Comparison of ENCODE assay signal across 18 mouse cellular contexts in the genomic region with DNA sequence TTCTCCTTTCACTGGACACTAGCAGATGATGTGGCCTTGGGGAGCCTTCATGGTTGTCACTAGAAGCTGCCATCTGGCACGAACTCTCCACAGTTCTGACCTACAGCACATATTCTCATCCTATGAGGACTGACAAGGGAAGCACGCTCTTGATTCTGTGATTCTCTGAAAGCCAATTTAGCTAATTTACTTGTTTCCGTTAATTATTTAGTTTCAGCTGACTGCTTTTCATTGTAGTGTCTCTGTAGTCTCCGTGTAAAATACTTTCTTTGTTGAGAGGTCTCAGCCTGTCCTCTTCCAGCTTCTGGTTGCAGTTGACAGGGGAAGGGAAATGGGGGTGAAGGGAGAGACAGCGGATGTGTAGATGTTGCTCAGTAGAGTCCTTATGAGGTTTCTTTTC.
DNase-seq lines count a peak whose midpoint lies in the region; ATAC-seq lines count a peak whose summit lies in the region.
"Had no signal": no experiment of that assay in that cellular context is flagged by ENCODE, and none has a peak within 500 bp of the region (broad histone marks: within the 10 kb centered on the region; RNA-seq: fewer than 3 reads in every experiment).

No protein-coding gene starts in this region.

- ATAC-seq in activated CD4-positive, CD25-positive, alpha-beta regulatory T cell, adult 4 months: no peak
- ATAC-seq: forebrain, embryonic 13.5 days; forebrain, postnatal 0 days; hindbrain, embryonic 16.5 days; Patski had no signal

- peak; percentile 15 to 24 for DNase-seq in cerebellum, postnatal 10 days
- DNase-seq in cerebellum, adult 9-10 months: no peak
- peak; percentile 42 for DNase-seq in Muller cell, postnatal 12 days (ENCODE audit: inconsistent ontology term)
- peak; percentile 12 for DNase-seq in mesoderm, embryonic 11.5 days (ENCODE audit: low read depth, low spot score)
- no peak for DNase-seq in thymus, postnatal 14 days
- DNase-seq: adrenal gland, adult 2 months; adrenal gland, postnatal 14 days; cerebellum, adult 9-11 months; cerebellum, postnatal 36 days; embryo, embryonic 11 days; forebrain, postnatal 0 days; gastrocnemius, adult 2 months; gastrocnemius, postnatal 14 days; heart, adult 11 months had no signal

Comparison
In these comparisons a context has a peak if more than half of its experiments do, and no peak if none do; other contexts are left out.
1. DNase-seq: peak in cerebellum, postnatal 10 days (2 of 2), Muller cell, postnatal 12 days (single experiment) and mesoderm, embryonic 11.5 days (single experiment); none in cerebellum, adult 9-10 months (single experiment) and thymus, postnatal 14 days (single experiment).